Mouse (Mus musculus) bone marrow macrophage, adult 2 months (primary cell): ENCODE measurements around the gene Ddit4.

ENCODE experiments used
- CTCF ChIP-seq: IDR thresholded peaks from 2 replicates; pipeline ENCODE4 v1.5.1; 2012; ENCODE audit warnings: low read depth, mild to moderate bottlenecking, low read length, moderate library complexity
- POLR2A ChIP-seq: IDR thresholded peaks from 2 replicates; pipeline ENCODE4 v1.6.1; 2012; ENCODE audit warnings: mild to moderate bottlenecking, low read depth, low read length, borderline replicate concordance

- no peak for TF ChIP-seq CTCF
- TF ChIP-seq POLR2A, result no peak
These were observed 20.6 kb downstream of the Ddit4 start for GRCm38 (mm10) chr10:59930996-59931395.
